Mouse (Mus musculus) c-Kit-positive CD71-positive TER-119-positive erythroid progenitor cells, embryonic 14.5 days (primary cell): ENCODE measurements around the gene Haus8.
"Not testable (repeated sequence)": the region's sequence is repeated elsewhere in the genome, so short reads cannot be mapped to it uniquely, and the experiment has no call there.

Source experiments
- DNase-seq: peaks from one replicate; pipeline ENCODE4 v3.0.0-alpha.2; 2013; ENCODE audit warnings: low spot score

Gene Haus8

DNA sequence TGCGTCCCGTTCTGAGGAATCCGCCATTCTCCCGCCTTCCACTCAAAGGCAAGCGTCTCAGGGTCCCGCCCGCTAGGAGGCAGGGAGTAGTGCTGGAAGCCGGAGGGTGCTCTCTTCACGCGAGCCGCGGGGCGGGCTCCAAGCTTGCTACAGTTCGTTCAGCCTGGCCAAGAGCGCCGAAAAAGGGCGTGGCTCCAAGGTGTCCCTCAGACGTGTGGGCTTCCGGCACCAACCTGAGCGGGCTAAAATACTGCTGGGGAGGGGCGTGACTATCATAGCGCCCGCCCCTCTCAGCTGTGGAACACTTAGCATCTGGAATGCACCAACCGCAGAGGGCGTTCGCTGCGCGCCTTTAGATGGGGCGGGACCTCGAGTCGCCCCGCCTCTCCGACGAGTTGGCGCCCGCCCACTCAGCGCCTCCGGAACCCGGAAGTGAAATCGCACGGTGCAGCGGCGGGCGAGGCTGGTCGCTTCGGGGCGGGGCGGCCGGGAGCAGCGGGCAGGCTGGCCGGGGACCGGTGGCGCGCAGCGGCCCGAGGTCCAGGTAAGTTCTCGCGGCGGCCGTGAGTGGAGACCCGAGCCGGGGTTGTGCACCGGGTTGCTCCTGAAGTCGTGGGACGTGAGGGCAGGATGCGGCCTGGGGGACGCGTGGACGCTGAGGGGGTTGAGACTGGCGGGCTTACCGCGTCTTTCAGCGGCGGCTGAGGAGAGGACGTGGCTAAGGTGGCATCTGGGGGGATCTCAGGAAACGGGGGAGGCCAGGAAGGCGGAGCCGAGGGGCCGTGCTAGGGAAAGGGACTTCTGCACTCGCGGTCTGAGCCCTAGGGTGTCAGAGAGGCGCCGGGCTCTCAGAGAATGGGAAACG is at the start of gene Haus8, which contains the start of gene Myo9b:
Gene Haus8 (minus strand): TSS at position 649 of the 865 bp plus-strand sequence.
Gene Myo9b (plus strand): TSS at position 429 of the 865 bp plus-strand sequence.
- peak; percentile 99 for DNase-seq

DNA sequence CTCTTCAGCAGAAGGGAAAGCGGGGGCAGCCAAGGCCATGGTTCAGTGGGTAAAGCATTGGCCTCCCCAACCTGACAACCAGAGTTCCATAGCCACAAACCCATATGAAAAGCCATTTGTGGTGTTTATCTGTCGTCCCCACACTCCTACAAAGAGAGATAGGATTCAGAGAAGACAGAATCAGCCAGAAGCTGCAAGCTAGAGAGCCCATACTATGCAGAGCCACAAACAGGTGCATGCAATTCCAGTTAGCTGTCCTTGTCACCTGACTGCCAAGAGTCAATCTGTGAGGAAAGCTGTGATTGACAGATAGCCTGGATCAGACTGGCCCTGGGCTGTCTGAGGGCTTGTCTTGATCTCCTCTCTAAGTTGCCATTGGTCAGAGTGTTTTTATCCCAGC is 47.0 kb upstream of the Haus8 start:
- DNase-seq = not testable (repeated sequence)

DNA sequence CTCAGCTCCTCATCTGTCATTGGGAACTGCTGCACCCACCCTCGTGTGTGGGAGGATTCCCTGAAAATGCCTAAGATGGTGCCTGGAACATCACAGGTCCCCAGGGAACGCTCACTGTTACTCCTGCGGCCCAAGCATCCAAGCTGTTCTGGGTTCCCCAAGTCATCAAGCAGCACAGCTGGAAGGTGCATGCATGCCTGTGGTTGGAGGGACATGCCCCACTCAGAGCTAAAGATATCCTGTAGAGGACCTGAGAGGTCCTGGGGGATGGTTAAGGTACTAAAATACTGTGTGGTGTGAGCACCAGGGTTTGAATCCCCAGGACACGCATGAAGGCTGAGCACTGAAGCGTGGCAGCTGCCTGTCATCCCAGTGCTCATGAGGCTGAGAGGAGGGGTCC is 45.9 kb upstream of the Haus8 start:
- DNase-seq = not testable (repeated sequence)

DNA sequence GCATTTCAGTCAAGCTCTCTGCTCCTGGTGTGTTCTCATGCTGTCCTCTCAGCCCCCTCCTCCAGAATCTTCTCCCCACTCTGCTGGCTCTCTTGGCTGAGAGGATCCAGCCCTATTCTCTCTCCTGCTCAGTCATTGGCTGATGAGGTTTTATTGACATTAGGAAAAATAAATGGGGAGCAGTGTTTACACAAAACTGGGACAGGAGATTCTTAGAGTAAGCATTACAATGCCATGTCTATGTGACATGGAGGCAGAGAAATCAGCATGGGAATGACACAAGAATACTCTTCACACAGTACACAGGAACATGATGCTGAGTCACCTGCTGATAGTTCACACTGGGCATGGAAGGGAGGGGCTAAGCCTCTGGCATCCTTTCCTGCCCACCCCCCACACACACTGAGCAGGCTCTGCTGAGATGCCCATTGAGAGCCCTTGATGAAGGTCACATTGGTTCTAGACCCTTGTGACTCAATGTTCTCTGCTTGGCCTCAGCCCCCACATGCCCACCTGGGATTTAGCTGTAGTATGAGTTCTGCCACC is 43.8 kb upstream of the Haus8 start:
- DNase-seq = no peak

DNA sequence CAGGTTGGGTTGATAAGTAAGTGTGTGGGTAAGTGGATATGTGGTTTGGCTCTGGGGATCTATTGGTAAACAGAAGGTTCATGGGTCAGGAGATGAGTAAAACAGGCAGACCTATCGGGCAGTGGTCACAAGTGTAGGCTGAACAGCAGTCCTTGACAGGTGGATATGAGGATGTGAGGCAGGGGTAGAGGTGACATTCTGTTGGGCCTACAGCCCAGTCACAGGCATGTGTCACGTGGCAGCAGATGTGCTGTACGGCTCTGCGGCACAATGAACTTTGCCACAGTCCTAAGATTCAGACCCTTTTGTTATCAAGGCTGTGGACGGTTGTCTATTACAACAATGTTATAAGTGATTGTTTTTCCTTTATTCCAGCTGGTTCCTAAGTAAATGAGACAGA is 43.2 kb upstream of the Haus8 start:
- no peak for DNase-seq

DNA sequence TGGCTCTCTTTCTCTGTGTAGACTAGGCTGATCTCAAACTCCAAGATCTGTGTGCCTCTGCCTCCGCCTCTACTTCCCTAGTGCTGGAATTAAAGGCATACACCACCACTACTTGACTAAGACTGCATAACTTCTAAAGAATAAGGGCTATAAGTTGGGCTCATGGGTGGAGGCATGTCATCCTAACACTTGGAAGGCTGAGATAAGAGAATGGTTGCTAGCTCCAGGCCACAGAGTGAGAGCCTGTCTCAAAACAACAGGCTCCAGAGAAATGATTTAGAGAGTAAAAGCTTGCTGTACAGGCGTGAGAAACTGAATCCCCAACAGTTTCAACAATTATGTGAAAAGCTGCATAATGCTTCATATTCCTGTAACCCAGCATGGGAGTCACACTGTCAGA is 41.2 kb upstream of the Haus8 start:
- peak; percentile 66 for DNase-seq

DNA sequence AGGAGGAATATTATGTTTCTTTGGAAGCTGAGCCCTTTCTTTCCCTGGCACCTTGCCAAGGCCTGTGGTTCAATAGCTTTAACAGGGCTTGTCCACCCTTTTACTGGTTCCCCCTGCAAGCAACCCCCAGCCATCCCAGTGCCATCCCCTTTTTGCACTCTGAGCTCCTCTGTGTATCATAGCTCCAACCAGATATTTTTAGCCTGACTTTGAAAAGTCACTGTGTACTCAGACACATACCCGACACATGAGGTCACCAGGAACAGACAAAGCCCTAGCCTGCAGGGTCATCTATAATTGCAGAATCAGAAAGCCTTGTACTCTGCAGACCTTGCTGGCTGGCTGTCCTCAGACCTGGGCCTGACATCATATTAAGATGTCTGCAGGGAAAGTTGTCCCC is 40.0 kb upstream of the Haus8 start:
- no peak for DNase-seq

DNA sequence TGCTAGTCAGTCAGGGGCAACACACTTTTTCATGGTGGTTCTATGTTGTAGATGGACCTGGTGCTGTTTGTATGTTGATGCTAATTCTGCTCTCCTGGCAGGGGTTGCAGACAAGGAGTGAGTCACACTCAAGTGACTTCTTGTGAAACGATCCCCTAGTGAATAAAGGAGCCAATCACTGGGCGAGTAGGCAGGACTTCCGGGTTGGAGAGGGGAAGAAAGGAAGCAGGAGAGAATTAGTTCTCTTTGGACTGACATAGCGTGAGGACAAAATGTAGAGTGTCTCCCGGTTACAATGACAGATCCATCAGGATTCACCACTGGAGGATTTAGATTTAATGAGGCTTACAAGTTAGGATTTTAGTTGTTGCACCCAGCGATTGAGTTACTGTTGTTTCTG is 37.7 kb upstream of the Haus8 start:
- DNase-seq = no peak

DNA sequence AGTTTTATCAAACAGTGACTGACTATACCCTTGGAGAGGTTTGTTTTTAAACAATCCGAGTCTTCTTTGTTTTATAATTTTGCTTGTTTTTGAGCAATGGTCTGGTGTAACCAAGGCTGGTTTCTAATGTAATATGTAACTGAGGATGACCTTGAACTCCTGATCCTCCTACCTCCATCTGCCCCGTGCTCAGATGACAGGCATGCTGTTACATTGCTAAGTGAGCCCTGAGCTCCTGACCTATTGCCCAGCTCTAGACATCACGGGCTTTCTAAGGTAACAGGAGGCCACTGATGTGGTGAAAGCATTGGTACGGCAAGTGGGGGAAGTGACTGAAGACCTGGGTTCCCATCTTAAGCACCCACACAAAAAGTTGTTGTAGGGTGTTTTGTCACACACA is 35.2 kb upstream of the Haus8 start:
- no peak for DNase-seq

DNA sequence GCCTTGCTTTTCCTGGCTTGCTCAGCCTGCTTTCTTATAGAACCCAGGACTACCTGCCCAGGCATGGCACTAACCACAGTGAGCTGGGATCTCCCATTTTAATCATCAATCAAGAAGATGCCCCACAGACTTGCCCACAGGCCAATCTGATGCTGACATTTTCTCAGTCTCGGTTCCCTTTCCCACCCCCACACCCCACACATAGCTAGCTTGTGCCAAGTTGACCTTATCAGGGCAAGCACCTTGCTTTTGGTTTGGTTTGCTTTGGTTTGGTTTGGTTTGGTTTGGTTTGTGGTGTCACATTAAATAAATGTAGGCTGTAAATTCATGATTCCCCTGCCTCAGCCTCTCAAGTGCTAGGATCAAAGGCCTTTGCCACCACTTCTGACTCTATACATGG is 34.6 kb upstream of the Haus8 start:
- DNase-seq = no peak

DNA sequence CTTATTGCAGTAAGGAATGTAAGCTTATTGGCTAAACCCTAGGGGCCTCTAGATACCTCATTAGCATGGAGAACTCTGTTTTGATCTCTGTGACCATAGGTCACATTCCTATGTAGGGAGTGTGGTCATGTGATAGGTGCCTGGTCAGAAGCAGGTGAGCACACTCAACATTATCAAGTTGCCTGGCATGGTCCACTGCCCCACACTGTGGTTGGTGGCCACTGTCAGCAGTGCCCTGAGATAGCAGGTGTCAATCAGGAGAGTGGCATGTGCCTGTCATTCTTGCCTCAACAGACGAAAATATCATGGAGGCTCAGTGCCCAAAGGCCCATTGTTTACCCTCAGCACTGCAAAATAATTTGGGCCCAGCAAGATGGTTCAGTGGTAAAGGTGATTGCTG is 33.3 kb upstream of the Haus8 start:
- DNase-seq = no peak

DNA sequence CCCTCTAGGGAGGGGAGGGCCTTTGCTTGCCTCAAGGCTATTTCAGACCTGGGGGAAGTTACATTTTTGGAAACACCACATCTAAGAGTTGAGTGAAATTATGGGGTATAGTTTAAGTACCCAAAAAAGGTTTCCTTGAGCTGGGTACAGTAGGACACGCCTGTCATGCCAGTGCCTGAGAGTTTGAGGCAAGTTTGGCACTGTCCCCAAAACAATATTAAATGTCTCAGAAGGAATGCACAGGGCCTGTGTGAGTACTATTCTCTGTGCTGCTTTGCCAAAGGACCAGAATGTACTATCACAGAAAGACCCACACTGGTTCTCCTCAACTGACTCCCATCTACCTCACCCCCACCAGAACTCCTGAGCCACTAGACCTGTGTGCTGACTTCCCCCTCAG is 30.9 kb upstream of the Haus8 start:
- DNase-seq = no peak

DNA sequence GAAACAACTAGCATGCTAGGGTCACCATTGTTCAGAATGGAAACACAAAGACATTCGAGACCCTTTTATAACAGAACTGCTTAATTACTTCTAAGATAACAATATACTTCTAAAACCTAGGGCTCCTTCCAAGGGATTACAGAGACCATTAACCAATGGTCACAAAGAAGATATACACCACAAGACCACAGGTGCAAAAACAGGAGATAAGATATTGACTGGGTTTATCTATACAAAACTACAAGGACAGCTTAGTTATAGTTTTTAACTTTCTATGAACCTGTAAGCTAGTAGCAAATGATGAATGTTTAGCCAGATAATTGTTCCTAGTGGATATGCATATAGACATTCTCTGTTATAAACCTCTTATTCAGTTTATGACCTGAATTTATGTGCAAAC is 30.1 kb upstream of the Haus8 start:
- DNase-seq = no peak

DNA sequence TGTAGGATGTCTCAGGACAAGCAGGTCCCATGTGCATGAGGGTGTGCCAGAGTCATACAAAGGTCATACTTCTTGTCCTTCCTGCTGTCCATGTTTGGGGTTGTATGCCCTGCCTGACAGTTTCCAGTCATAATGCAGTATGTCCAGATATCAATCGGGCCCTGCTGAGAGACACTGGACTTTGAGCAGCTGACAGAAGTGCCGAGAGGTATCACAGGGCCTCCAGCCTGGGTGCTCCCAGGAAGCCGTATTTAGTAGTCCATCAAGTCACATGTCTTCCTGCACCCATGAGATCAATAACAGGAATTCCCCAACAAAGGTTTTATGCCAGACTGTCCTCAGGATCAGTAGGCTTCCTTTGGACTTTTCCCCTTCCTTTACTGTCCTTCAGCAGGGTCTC is 27.0 kb upstream of the Haus8 start:
- DNase-seq = no peak

DNA sequence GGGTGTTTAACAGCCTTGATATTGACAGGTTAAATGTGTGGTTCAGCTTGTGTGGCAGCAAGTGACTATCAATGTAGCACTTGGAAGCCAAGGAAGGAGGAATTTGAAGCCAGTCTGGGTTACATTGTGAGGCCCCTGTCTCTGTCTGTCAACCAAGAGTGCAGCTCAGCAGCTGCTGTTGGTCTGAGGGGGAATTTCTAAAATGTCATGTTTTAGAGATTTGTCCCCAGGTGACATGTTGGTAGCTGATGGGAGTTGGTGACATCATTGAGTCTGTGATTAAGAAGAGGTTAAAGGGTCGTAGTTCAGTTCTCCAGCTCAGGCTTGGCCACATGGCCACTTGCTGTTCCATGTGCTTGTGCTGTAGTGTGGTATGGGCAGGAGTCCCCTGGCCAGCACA is 24.7 kb upstream of the Haus8 start:
- DNase-seq = no peak

DNA sequence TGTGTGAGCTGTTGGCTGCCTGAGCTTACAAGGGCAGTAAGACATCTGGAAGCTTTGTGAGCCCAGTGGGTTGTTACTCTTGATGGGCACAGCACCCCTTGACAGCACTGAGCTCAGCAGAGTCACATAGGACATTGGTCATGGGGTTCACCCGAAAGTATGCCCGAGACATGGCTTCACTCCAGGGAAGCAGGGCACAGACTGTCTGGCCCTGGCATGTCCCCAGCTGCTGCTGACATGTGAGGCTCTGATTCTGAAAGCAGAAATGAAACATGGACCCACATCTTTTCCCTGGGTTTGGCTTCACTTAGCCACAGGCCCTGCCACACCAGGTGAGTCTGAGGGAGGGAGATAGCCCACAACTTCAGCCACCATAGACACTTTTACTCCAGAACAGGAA is 24.1 kb upstream of the Haus8 start:
- no peak for DNase-seq

DNA sequence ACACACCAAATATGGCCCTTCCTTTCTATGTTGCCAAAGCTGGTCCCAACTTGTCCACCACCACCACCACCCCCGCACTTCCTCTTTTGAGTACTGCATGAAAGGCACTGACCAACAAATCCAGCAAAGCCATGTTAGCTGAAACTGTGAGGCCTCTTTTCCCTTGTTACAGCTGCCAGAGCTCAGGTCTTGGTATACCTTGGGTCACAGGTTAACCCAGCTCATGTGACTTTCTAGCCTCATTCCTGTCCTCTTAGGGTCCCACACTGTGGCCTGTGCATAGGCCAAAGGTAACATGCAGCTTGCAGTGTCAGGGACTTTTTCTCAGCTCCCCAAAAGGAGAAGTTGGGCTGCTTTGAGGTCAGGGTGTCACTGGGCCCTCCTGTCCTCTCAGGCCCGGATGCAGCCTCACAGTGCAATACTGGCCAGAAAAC is 23.5 kb upstream of the Haus8 start:
- DNase-seq = no peak

DNA sequence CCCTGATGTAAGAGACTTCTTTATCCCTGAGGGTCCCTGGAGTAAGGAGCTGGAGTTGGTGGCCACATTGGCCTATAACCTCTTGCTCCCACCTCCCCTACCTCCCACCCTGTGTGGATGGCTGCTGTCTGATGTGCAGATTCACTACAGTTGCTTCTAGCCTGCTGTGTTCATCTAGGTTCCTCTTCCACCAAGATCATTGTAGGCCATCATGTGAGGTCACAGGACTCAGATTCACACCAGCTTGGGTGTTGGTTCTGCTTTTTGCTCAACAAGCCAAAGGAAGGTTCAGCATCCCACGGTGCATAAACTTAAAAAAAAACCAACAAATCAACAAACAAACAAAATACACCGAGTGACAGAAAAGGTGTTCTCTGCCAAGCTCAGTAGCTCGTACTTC is 21.2 kb upstream of the Haus8 start:
- DNase-seq = not testable (repeated sequence)

DNA sequence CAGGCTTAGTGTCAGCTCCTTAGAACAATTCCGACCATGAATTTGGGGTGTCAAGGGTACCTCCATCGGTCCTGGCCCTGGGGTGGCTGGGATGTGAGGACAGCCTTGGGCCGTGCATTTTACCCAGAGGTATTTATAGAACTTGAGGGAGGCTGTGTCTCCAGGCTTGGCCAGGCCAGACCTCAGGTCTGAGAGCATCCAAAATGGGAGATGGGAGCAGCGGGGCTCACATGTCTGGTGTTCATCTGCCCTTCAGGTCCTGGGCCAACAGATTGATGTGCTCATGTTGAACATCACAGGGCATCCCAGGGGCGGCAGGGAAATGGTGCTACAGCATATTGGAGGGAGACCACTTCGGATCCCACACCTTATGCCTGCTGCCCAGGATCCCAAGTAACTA is 18.6 kb upstream of the Haus8 start:
- DNase-seq = no peak

DNA sequence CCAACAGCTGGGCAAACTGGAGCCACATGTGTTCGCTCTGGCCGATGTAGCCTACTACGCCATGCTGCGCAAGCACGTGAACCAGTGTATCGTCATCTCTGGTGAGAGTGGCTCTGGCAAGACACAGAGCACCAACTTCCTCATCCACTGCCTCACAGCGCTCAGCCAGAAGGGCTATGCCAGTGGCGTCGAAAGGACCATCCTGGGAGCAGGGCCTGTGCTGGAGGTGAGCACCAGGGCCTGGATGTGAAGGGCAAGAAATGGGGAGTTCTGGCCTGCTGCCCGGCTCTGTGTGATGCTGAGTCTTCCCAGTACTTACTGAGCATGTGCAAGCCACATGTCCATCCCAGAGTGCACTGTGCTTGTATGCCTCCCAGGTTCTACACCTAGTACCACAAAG is 18.2 kb upstream of the Haus8 start:
- no peak for DNase-seq

DNA sequence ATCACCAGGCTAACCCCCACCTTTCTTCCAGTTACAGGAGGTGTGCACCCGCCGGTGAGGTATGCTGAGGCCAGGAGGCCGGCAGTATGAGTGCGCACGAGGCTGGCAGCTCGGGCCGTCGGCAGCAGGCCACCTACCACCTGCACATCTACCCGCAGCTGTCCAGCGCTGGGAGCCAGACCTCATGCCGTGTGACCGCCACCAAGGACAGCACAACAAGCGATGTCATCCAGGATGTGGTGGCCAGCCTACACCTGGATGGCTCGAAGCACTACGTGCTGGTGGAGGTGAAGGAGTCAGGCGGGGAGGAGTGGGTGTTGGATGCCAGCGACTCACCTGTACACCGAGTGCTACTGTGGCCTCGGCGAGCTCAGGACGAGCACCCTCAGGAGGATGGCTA is 17.5 kb upstream of the Haus8 start:
- no peak for DNase-seq

DNA sequence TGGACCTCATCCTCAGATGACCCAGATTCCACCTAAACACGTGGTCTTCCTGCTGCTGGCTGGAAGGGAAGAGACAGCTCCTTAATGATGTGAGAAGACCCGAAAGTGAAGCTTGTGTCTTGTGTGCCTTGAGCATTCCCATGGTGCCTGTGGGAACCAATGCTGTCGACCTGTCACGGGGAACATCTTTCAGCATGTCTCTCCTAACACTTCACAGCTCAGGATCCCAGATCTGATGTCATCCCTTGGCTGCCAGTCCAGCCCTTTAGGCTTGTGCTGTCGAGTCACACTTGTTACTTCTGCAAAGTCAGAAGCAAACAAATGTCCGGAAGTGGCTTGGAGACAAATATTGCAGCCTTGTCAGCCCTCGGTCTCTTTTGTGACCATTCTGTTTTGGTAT is 16.4 kb upstream of the Haus8 start:
- no peak for DNase-seq

DNA sequence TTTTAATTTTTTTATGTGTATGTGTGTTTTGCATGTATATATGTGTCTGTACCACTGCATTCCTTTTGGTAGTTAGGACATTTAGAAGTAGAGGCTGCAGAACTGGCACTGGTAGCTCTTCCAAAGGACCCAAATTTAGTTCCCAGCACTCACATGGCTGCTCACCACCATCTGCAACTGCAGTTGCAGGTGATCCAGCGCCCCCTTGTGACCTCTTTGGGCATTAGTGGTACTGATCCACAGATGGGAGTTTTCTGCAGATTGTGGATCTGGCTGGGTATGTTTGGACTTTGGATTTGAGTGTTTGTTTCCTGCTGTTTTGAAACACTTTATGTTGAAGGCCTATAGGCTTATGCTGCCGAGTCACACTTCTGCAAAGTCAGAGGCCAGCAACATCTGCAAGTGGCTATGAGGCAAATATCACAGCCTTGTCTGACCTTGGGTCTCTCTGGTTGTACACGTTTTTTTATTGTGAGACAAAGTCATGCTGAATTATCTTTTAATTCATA is 15.8 kb upstream of the Haus8 start:
- DNase-seq = no peak

DNA sequence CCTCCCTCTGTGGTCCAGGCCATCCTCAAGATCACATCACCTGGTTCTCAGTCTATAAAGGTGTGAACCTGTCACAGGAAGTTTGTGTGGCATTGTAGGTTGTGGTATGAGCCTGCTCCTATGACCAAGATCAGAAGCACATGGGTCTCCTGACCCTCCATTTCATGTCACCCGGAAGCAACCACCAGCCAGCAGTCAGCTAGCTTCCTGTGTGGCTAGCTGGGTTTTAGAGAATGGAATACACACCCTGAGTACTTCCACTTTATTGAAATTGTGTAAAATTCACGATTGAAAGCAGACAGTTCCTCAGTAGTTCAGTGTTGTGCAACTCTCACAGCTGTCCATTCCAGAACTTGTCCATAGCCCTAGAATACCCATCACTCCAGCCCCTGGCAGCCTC is 13.5 kb upstream of the Haus8 start:
- not testable (repeated sequence) for DNase-seq
